Mouse (Mus musculus) midbrain, postnatal 0 days (tissue): ENCODE results near the gene Entpd2. TPM values are rescaled to one million over a fixed set of nuclear protein-coding genes. Genes with fewer than 3 reads are reported as not detected.

Experiments used
- ATAC-seq: fragments of 200-750 bp; cut with Nextera tagmentation; 2 replicates; pipeline ENCODE4 v1.8.0; 2017; ENCODE audit warnings: moderate number of reproducible peaks, mild to moderate bottlenecking, moderate TSS enrichment, moderate library complexity; ENCODE audit not compliant: low FRiP score
- DNase-seq: peaks from one replicate; pipeline ENCODE4 v3.0.0-alpha.2; 2015; ENCODE audit warnings: low spot score
- H3K27ac ChIP-seq: fragments of 300-500 bp; sonication (generic); 2 replicates; pipeline ENCODE4 v1.5.1; 2014; ENCODE audit warnings: low read depth, mild to moderate bottlenecking, low read length, mixed read lengths
- H3K27me3 ChIP-seq: fragments of 300-500 bp; sonication (generic); 2 replicates; pipeline ENCODE4 v1.6.1; 2014; ENCODE audit warnings: low read length, control low read depth, mixed read lengths; ENCODE audit not compliant: insufficient read depth
- H3K36me3 ChIP-seq: fragments of 300-500 bp; sonication (generic); 2 replicates; pipeline ENCODE4 v1.6.1; 2014; ENCODE audit warnings: low read length, control low read depth, mixed read lengths; ENCODE audit not compliant: insufficient read depth
- H3K4me1 ChIP-seq: fragments of 300-500 bp; sonication (generic); 2 replicates; pipeline ENCODE4 v1.6.1; 2014; ENCODE audit warnings: mild to moderate bottlenecking, control low read depth, antibody characterized with exemption, low read length, mixed read lengths; ENCODE audit not compliant: insufficient read depth
- H3K4me2 ChIP-seq: fragments of 300-500 bp; sonication (generic); 2 replicates; pipeline ENCODE4 v1.6.1; 2014; ENCODE audit warnings: low read depth, mild to moderate bottlenecking, low read length, mixed read lengths; ENCODE audit not compliant: poor library complexity, severe bottlenecking
- H3K4me3 ChIP-seq: fragments of 300-500 bp; sonication (generic); 2 replicates; pipeline ENCODE4 v1.5.1; 2014; ENCODE audit warnings: low read depth, mild to moderate bottlenecking, low read length, moderate library complexity
- H3K9ac ChIP-seq: fragments of 300-500 bp; sonication (generic); replicated peaks from 2 replicates; pipeline ENCODE4 v1.6.1; 2014; ENCODE audit warnings: mild to moderate bottlenecking, low read length, moderate library complexity, mixed read lengths; ENCODE audit not compliant: poor library complexity, severe bottlenecking
- H3K9me3 ChIP-seq: fragments of 300-500 bp; sonication (generic); 2 replicates; pipeline ENCODE4 v1.6.1; 2016; ENCODE audit warnings: low read length, control low read depth
- CTCF ChIP-seq: IDR thresholded peaks from 2 replicates; pipeline ENCODE4 v1.5.1; 2016; ENCODE audit warnings: antibody characterized with exemption, mild to moderate bottlenecking
- WGBS: fragments of 180-500 bp; shearing (Covaris S2); extraction: QIAGEN DNeasy Blood & Tissue Kit; methylation state at CpG from one replicate; pipeline ENCODE4 v1.1.7; 2014; 5-methylcytosine and 5-hydroxymethylcytosine counted together
- polyA plus RNA-seq: library from polyadenylated mRNA; unstranded; fragments of >200 nt; fragmentation: Nextera tagmentation; extraction: Ambion mirVana; gene quantifications from 2 replicates; pipeline ENCODE4 v1.2.1, GENCODE M21; 2015
- total RNA-seq: library from RNA; depleted of rRNA; stranded (reverse); fragments of >200 nt; gene quantifications from 2 replicates; pipeline ENCODE4 v1.2.3, GENCODE M21; 2014

The Entpd2 gene
- total and polyA plus RNA-seq, 2 experiments from 2014 or later: 4.4 to 10.6 TPM

GRCm38 (mm10) chr2:25429435-25430180 lies 33.9 kb downstream of the Entpd2 start:
- Histone ChIP-seq H3K9ac (peak overlapping the region; percentile 93), H3K9me3 (no peaks in the 10 kb centered on the region), H3K27me3 (no peaks in the 10 kb centered on the region), H3K36me3 (peaks cover 20% of the 10 kb centered on the region), H3K4me1 (peaks cover 16% of the 10 kb centered on the region), H3K4me3 (peak overlapping the region; percentile 86), H3K27ac (peak overlapping the region; percentile 86; the same call in 1 of the 2 replicates), H3K4me2 (peak overlapping the region; percentile 69)
- no peak for TF ChIP-seq CTCF
- peak; percentile 6 for DNase-seq
- ATAC-seq: no peak
- WGBS: 59% methylated on average over 5 of the region's 5 CpGs

DNA sequence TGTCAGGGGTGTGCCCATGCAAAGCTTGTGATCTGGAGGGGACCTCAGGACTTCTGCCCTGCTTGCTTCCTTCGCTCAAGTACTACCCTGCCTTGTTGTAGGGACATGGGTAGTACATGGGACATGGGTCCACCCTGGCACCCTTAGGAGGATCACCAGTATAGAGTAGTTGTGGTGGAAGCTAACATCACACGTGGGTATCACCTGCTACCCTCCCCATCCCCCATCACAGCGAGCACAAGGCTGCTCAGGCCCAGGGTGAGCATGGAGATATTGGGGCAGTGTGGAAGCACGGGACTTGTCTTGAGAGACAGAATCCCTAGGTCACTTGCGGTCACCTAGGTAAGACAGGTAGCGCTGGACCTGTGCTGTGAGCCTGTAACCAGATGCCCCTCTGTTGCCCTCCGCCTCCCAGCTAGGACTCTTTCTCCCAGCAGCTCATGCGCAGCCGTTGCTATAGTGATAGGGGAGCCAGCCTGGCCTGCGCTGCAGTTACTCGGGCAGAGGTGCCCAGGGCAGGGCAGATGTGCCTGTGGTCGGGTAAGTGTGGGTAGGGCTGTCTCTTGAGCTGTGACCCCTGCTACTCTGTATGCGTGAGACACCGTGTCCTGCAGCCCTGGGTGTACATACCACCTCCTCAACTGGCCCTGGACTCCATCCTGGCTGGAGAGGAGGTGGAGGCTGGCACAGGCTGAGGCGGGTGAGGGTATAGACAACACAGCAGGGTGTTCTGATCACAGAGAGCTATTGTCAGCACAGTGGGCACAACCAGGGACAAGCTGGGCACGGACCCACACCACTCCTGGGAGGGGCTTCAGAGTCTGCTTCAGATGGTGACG lies 34.9 kb downstream of the Entpd2 start:
- peaks cover 30% of the 10 kb centered on the region for H3K36me3 ChIP-seq
- peak overlapping the region; percentile 33; the same call in 1 of the 2 replicates for H3K9ac ChIP-seq
- H3K4me3 ChIP-seq: peak overlapping the region; percentile 1; the same call in 1 of the 2 replicates
- DNase-seq (peak; percentile 32), ATAC-seq (no peak)
- 50% methylated on average over 17 of the region's 17 CpGs for WGBS
- peak overlapping the region; percentile 69 for H3K4me2 ChIP-seq
- TF ChIP-seq CTCF: no peak
- H3K4me1 ChIP-seq: peaks cover 16% of the 10 kb centered on the region
- no peaks in the 10 kb centered on the region for H3K27me3 ChIP-seq
- no peak overlapping the region for H3K27ac ChIP-seq
- no peaks in the 10 kb centered on the region for H3K9me3 ChIP-seq

GRCm38 (mm10) chr2:25431308-25431855 lies 35.7 kb downstream of the Entpd2 start:
- Histone ChIP-seq H3K9ac (peak overlapping the region; percentile 33; the same call in 1 of the 2 replicates), H3K27me3 (no peaks in the 10 kb centered on the region), H3K4me3 (no peak overlapping the region), H3K4me2 (peak overlapping the region; percentile 69), H3K9me3 (no peaks in the 10 kb centered on the region), H3K36me3 (peaks cover 37% of the 10 kb centered on the region), H3K4me1 (peaks cover 16% of the 10 kb centered on the region), H3K27ac (no peak overlapping the region)
- DNase-seq (no peak), ATAC-seq (no peak)
- no peak for TF ChIP-seq CTCF
- WGBS: 44% methylated on average over 6 of the region's 6 CpGs

DNA sequence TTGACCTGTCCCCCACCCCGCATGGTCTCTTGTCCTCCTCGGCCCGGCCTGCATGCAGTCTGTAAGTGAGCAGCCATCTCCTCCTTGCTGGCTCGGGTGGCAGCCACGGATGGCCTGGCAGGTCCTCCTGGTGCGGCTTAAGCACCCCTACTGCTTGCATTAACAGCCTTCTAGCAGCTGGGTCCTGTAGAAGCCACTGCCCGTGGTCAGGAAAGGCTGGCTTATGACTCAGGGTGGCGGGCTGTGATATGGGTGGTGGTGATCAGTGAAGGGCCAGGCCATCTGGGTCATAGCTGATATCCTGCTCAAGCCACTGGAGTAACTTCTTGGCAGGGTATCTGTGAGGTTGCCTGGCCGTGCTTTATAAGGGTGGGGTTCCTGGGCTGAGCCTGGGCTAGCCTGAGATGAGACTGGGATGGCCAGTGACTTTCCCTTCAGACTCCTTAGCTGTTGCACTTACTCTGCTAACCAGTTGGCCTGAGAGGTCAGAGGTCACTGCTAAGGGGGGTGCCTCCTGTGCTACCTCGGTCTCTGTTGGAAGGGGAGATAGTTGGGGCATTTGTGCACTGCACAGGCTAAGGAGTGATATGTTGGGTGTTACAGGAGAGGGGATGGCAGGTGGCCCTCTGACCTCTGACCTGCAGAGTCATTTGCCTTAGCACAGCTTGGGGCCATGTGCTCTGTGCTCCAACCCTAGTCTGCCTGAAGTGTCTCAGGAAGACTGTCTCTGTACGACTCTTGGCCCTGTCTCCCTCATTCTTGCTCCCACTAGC lies 36.8 kb downstream of the Entpd2 start:
- H3K4me3 ChIP-seq: no peak overlapping the region
- peaks cover 16% of the 10 kb centered on the region for H3K4me1 ChIP-seq
- DNase-seq (no peak), ATAC-seq (no peak)
- no peaks in the 10 kb centered on the region for H3K27me3 ChIP-seq
- H3K4me2 ChIP-seq: no peak overlapping the region
- H3K9ac ChIP-seq: no peak overlapping the region
- peaks cover 49% of the 10 kb centered on the region for H3K36me3 ChIP-seq
- WGBS: 80% methylated on average over 11 of the region's 11 CpGs
- no peak for TF ChIP-seq CTCF
- no peaks in the 10 kb centered on the region for H3K9me3 ChIP-seq
- no peak overlapping the region for H3K27ac ChIP-seq

GRCm38 (mm10) chr2:25433101-25433500 lies 37.4 kb downstream of the Entpd2 start:
- Histone ChIP-seq H3K27ac (no peak overlapping the region), H3K4me2 (no peak overlapping the region), H3K27me3 (no peaks in the 10 kb centered on the region), H3K36me3 (peaks cover 54% of the 10 kb centered on the region), H3K4me1 (peaks cover 16% of the 10 kb centered on the region), H3K4me3 (no peak overlapping the region), H3K9me3 (no peaks in the 10 kb centered on the region), H3K9ac (no peak overlapping the region)
- TF ChIP-seq CTCF: no peak
- 91% methylated on average over 17 of the region's 17 CpGs for WGBS
- no peak for ATAC-seq
- DNase-seq: no peak
